Mouse (Mus musculus) CD4-positive, CD25-positive, alpha-beta regulatory T cell (primary cell): ENCODE data around the gene Tm4sf1. TPM values are rescaled to one million over a fixed set of nuclear protein-coding genes. Genes with fewer than 3 reads are reported as not detected.

Experiments used
- polyA plus RNA-seq: library from polyadenylated mRNA; unstranded; fragments of 100-300 nt; shearing (Covaris generic); gene quantifications from one replicate; pipeline ENCODE4 v1.2.1, GENCODE M21; 2017

Gene Tm4sf1
- 0.17 TPM for polyA plus RNA-seq

DNA sequence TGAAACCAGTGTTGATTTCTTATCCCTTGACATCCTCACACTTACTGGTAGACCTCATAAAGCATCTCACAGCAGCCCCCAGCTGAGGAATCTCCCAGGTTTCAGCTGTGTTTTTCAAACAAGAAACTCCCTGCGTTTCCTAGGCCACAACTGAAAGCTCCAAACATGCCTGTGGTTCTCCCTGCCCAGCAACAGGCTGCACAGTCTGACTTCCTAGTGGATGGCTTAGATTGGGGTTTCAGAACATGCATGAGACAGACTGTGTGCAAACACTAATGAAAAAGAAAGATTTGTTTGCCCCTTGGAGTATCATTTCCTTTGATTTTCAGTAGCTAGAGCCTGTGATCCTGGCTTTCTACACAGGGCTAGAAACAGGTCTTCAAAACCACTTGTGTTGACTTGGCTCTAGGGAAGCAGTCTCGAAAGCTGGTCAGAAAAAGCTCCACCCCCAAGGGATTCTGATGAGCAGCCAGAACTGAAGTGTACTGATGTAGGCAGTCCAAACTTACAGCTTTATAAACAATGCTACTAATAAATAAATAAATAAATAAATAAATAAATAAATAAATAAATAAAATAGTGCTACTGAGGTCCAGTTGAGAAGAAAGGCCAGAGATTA is at the start of gene Tm4sf1:
Gene Tm4sf1, minus strand, starts transcription at position 68 of the 619 bp plus-strand sequence.

Other genes with a start within 250 kb of the Tm4sf1 start
- not detected for gene Tm4sf4, start 123.3 kb upstream of the Tm4sf1 start, polyA plus RNA-seq